Mouse (Mus musculus) heart, postnatal 36 days (tissue): ENCODE results near the gene Mad2l2. TPM values are rescaled to one million over a fixed set of nuclear protein-coding genes. Genes with fewer than 3 reads are reported as not detected.

ENCODE experiments used
- DNase-seq, 2 experiments: peaks; one replicate each; pipeline ENCODE4 v3.0.0; 2021 to 2022
- intact Hi-C: fragments of 180-260 bp; cut with DNase I; formaldehyde crosslinking; loops from one replicate; pipeline ENCODE4 v1.15.1; 2025
- total RNA-seq, 2 experiments: library from RNA; stranded (reverse); gene quantifications; 2 replicates each; pipeline ENCODE4 v1.2.3; 2021

Gene Mad2l2
- total RNA-seq, 2 experiments from 2014 or later: 10.6 to 11.9 TPM

- intact Hi-C loops: loop anchor here (1.0 to 10.0 kb wide), 5 partner anchors 12 to 1025 kb away; partner anchors contain the start of gene Pgd
- DNase-seq: no peak
Measured at GRCm38 (mm10) chr4:148139767-148140097, 9.5 kb downstream of the Mad2l2 start.

GRCm38 (mm10) chr4:148140098-148141011 lies 10.2 kb downstream of the Mad2l2 start:
- DNase-seq: peak; percentile 92 to 99
- intact Hi-C loops: loop anchor here (1.0 to 10.0 kb wide), 4 partner anchors 11 to 1024 kb away; partner anchors contain the start of gene Pgd

- no peak for DNase-seq
- intact Hi-C loops: loop anchor here (5.0 to 10.0 kb wide), 2 partner anchors 101 to 1021 kb away; partner anchors contain the start of gene Pgd
Measured at GRCm38 (mm10) chr4:148143721-148144120, 13.5 kb downstream of the Mad2l2 start.

GRCm38 (mm10) chr4:148147714-148148113 lies 17.5 kb downstream of the Mad2l2 start:
- intact Hi-C loops: loop anchor here (10.0 kb wide), 1 partner anchor 1017 kb away; the partner anchor contains the start of gene Pgd
- no peak for DNase-seq

- no peak for DNase-seq
- intact Hi-C loops: loop anchor here (10.0 kb wide), 1 partner anchor 1015 kb away; the partner anchor contains the start of gene Pgd
Measured at GRCm38 (mm10) chr4:148149540-148149939, 19.4 kb downstream of the Mad2l2 start.

GRCm38 (mm10) chr4:148150242-148150641 lies 20.1 kb downstream of the Mad2l2 start:
- DNase-seq: no peak
- intact Hi-C loops: loop anchor here (5.0 kb wide), 1 partner anchor 208 kb away; the partner anchor contains the start of gene 2510039O18Rik

- intact Hi-C loops: loop anchor here (1.0 to 5.0 kb wide), 2 partner anchors 11 to 209 kb away; partner anchors contain the start of gene 2510039O18Rik
- no peak for DNase-seq
Measured at GRCm38 (mm10) chr4:148150953-148151266, 20.7 kb downstream of the Mad2l2 start.

- peak; percentile 85 to 89 for DNase-seq
- intact Hi-C loops: loop anchor here (1.0 to 5.0 kb wide), 2 partner anchors 11 to 209 kb away; partner anchors contain the start of gene 2510039O18Rik
Measured at GRCm38 (mm10) chr4:148151267-148152168, 21.3 kb downstream of the Mad2l2 start, which contains the start of gene Fbxo6. TSS of gene Fbxo6 (minus strand) at chr4:148152140.

GRCm38 (mm10) chr4:148152547-148152946 lies 22.4 kb downstream of the Mad2l2 start:
- intact Hi-C loops: loop anchor here (5.0 kb wide), 1 partner anchor 210 kb away; the partner anchor contains the start of gene 2510039O18Rik
- DNase-seq: no peak

GRCm38 (mm10) chr4:148154006-148154405 lies 23.8 kb downstream of the Mad2l2 start:
- no peak for DNase-seq
- intact Hi-C loops: loop anchor here (5.0 kb wide), 1 partner anchor 212 kb away; the partner anchor contains the start of gene 2510039O18Rik

GRCm38 (mm10) chr4:148154982-148155381 lies 24.8 kb downstream of the Mad2l2 start:
- no peak for DNase-seq

GRCm38 (mm10) chr4:148158436-148159348 lies 28.5 kb downstream of the Mad2l2 start:
- intact Hi-C loops: no loop called here
- no peak for DNase-seq

More at GRCm38 (mm10) chr4:148154982-148155381, 24.8 kb downstream of the Mad2l2 start:
- intact Hi-C loops: loop anchor here (5.0 kb wide), 1 partner anchor 213 kb away; the partner anchor contains the start of gene 2510039O18Rik

GRCm38 (mm10) chr4:148159544-148160435 lies 29.6 kb downstream of the Mad2l2 start:
- peak; percentile 85 to 86 for DNase-seq
- intact Hi-C loops: no loop called here

GRCm38 (mm10) chr4:148160436-148161390 lies 30.5 kb downstream of the Mad2l2 start, which contains the start of the genes Fbxo44 and Fbxo2:
TSS of gene Fbxo44 (minus strand) at chr4:148160482.
TSS of gene Fbxo2 (plus strand) at chr4:148160621.
- intact Hi-C loops: no loop called here
- DNase-seq: no peak

- intact Hi-C loops: loop anchor here (1.0 to 2.0 kb wide), 2 partner anchors 23 to 49 kb away; no protein-coding TSS in a partner anchor
Measured at GRCm38 (mm10) chr4:148164002-148164439, 33.8 kb downstream of the Mad2l2 start.

GRCm38 (mm10) chr4:148164461-148164860 lies 34.3 kb downstream of the Mad2l2 start:
- intact Hi-C loops: loop anchor here (1.0 to 2.0 kb wide), 2 partner anchors 24 to 49 kb away; no protein-coding TSS in a partner anchor
- no peak for DNase-seq

More at GRCm38 (mm10) chr4:148164002-148164439, 33.8 kb downstream of the Mad2l2 start:
- peak; percentile 68 to 70 for DNase-seq
